ENCODE assay signal across 8 mouse cellular contexts in the genomic region with DNA sequence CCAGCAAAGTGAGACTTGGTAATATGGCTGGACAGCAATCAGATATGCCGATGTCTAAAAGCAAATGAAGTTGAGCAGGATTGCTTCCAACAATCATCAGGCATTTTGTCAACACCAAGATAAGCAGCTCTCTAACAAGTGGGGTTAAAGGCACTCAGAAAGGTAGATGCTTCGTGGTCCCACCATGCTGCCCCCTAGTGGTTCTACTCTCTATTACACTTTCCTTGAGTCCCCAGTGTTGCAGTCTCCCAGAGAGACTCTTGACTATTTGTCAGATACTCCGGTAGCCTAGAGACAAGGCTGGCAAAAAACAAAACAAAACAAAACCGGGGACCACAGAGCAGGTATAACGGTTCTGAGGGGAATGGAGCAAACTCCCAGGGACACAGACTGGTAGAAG. TPM values are rescaled to one million over a fixed set of nuclear protein-coding genes. Genes with fewer than 3 reads are reported as not detected.
A peak's percentile ranks its signal among the peaks of the same experiment; 100 is the strongest.
DNase-seq lines count a peak whose midpoint lies in the region; ATAC-seq and TF ChIP-seq lines count a peak whose summit lies in the region.

No protein-coding gene starts in this region.

- H3K36me3 ChIP-seq in heart, postnatal 0 days (replicated peaks; ENCODE audit: control insufficient read depth, insufficient read depth, low read length): no peaks in the 10 kb centered on the region
- no peaks in the 10 kb centered on the region for H3K36me3 ChIP-seq in heart, embryonic 11.5 days (ENCODE audit: control insufficient read depth, insufficient read depth, low read length)
- H3K36me3 ChIP-seq in CH12.LX (replicated peaks in 1 of 2; ENCODE audit: control insufficient read depth in 1 of 2, insufficient read depth in 1 of 2, low read length in 1 of 2): no peaks in the 10 kb centered on the region
- H3K36me3 ChIP-seq in liver, embryonic 14.5 days (replicated peaks; ENCODE audit: control insufficient read depth, insufficient read depth, low read depth): no peaks in the 10 kb centered on the region
- no peaks in the 10 kb centered on the region for H3K36me3 ChIP-seq in midbrain, embryonic 15.5 days (replicated peaks)
- no peaks in the 10 kb centered on the region for H3K36me3 ChIP-seq in intestine, embryonic 16.5 days (ENCODE audit: control insufficient read depth, insufficient read depth, low read length)

- H3K27me3 ChIP-seq in heart, postnatal 0 days (ENCODE audit: control insufficient read depth, insufficient read depth, low read length): no peaks in the 10 kb centered on the region
- H3K27me3 ChIP-seq in heart, embryonic 11.5 days (ENCODE audit: control insufficient read depth, insufficient read depth, low read length): no peaks in the 10 kb centered on the region
- no peaks in the 10 kb centered on the region for H3K27me3 ChIP-seq in CH12.LX (replicated peaks)
- no peaks in the 10 kb centered on the region for H3K27me3 ChIP-seq in liver, embryonic 14.5 days (ENCODE audit: control insufficient read depth, insufficient read depth, low read length)
- no peaks in the 10 kb centered on the region for H3K27me3 ChIP-seq in midbrain, embryonic 15.5 days (replicated peaks)
- H3K27me3 ChIP-seq in intestine, embryonic 16.5 days (replicated peaks; ENCODE audit: control insufficient read depth, insufficient read depth, low read length): no peaks in the 10 kb centered on the region

- peak; percentile 50 for TF ChIP-seq RAD21 in CH12.LX (IDR thresholded peaks at IDR 0.05; ENCODE audit: low read depth, low read length)

- H3K9me3 ChIP-seq in heart, postnatal 0 days (replicated peaks; ENCODE audit: control insufficient read depth, low read length): no peaks in the 10 kb centered on the region
- no peaks in the 10 kb centered on the region for H3K9me3 ChIP-seq in heart, embryonic 11.5 days (replicated peaks; ENCODE audit: control insufficient read depth, low read length)
- no peaks in the 10 kb centered on the region for H3K9me3 ChIP-seq in CH12.LX (replicated peaks; ENCODE audit: low read length)
- H3K9me3 ChIP-seq in liver, embryonic 14.5 days (ENCODE audit: control insufficient read depth, low read length): no peaks in the 10 kb centered on the region
- no peaks in the 10 kb centered on the region for H3K9me3 ChIP-seq in midbrain, embryonic 15.5 days
- H3K9me3 ChIP-seq in intestine, embryonic 16.5 days (ENCODE audit: control insufficient read depth, low read length): no peaks in the 10 kb centered on the region

- peak; percentile 37 for TF ChIP-seq CTCF in heart, postnatal 0 days (IDR thresholded peaks at IDR 0.05; ENCODE audit: low read depth)
- TF ChIP-seq CTCF in CH12.LX (conservative IDR thresholded peaks at IDR 0.05 in 1 of 2, IDR thresholded peaks at IDR 0.05 in 1 of 2; ENCODE audit: low read depth in 2 of 2, low read length in 2 of 2): peak; percentile 53 to 74
- TF ChIP-seq CTCF in liver, embryonic 14.5 days (IDR thresholded peaks at IDR 0.05; ENCODE audit: low read depth): peak; percentile 70

- H3K4me3 ChIP-seq in heart, postnatal 0 days (ENCODE audit: low read depth, low read length): no peak overlapping the region
- no peak overlapping the region for H3K4me3 ChIP-seq in heart, embryonic 11.5 days (ENCODE audit: low read depth, low read length)
- no peak overlapping the region for H3K4me3 ChIP-seq in CH12.LX (replicated peaks in 1 of 3; ENCODE audit: low read depth in 2 of 3, low read length in 2 of 3, poor library complexity in 1 of 3)
- H3K4me3 ChIP-seq in liver, embryonic 14.5 days (ENCODE audit: insufficient read depth in 1 of 2, low read depth in 2 of 2, low read length in 2 of 2): no peak overlapping the region
- H3K4me3 ChIP-seq in midbrain, embryonic 15.5 days: no peak overlapping the region
- no peak overlapping the region for H3K4me3 ChIP-seq in intestine, embryonic 16.5 days (ENCODE audit: low read length)

- DNase-seq in heart, postnatal 0 days (ENCODE audit: low spot score): no peak
- peak; percentile 72 for DNase-seq in CH12.LX (ENCODE audit: extremely low read depth)
- peak; percentile 16 to 39 for DNase-seq in cerebellum, adult 18-20 months
- DNase-seq in liver, embryonic 14.5 days (ENCODE audit: low read depth in 3 of 3, low spot score in 3 of 3): peak in 1 of 3 experiments; percentile 31
- peak; percentile 7 to 26 for DNase-seq in thymus, postnatal 36 days

- H3K79me2 ChIP-seq in CH12.LX (replicated peaks; ENCODE audit: control insufficient read depth, extremely low read depth, insufficient read depth, poor library complexity, severe bottlenecking): no peaks in the 10 kb centered on the region

- WGBS in heart, postnatal 0 days: 38% methylated on average over 5 of the region's 5 CpGs
- 56% methylated on average over 5 of the region's 5 CpGs for WGBS in heart, embryonic 11.5 days (ENCODE audit: insufficient replicate concordance)
- WGBS in liver, embryonic 14.5 days (ENCODE audit: insufficient replicate concordance): 38% methylated on average over 5 of the region's 5 CpGs
- 58% methylated on average over 5 of the region's 5 CpGs for WGBS in midbrain, embryonic 15.5 days
- WGBS in intestine, embryonic 16.5 days: 64% methylated on average over 5 of the region's 5 CpGs

- no peak overlapping the region for H3K9ac ChIP-seq in heart, postnatal 0 days (replicated peaks; ENCODE audit: low read depth, low read length)
- H3K9ac ChIP-seq in heart, embryonic 11.5 days (ENCODE audit: low read depth, low read length): no peak overlapping the region
- no peak overlapping the region for H3K9ac ChIP-seq in CH12.LX (ENCODE audit: insufficient read depth, low read depth)
- no peak overlapping the region for H3K9ac ChIP-seq in liver, embryonic 14.5 days (replicated peaks)
- H3K9ac ChIP-seq in midbrain, embryonic 15.5 days: no peak overlapping the region
- no peak overlapping the region for H3K9ac ChIP-seq in intestine, embryonic 16.5 days (ENCODE audit: low read depth, low read length)

- no peak overlapping the region for H3K27ac ChIP-seq in heart, postnatal 0 days (ENCODE audit: low read depth)
- no peak overlapping the region for H3K27ac ChIP-seq in heart, embryonic 11.5 days (ENCODE audit: low read depth, low read length)
- no peak overlapping the region for H3K27ac ChIP-seq in CH12.LX (ENCODE audit: insufficient read depth, low read depth)
- no peak overlapping the region for H3K27ac ChIP-seq in liver, embryonic 14.5 days
- no peak overlapping the region for H3K27ac ChIP-seq in midbrain, embryonic 15.5 days
- H3K27ac ChIP-seq in intestine, embryonic 16.5 days (ENCODE audit: low read length): no peak overlapping the region

- dilution Hi-C loops in CH12.LX (cut with MboI; ENCODE audit: extremely low pct_ligation_motif_present, extremely low pct_unique_long_range_greater_than_20kb, low sequenced_read_pairs): no loop called here

- no peak overlapping the region for H3K4me2 ChIP-seq in heart, postnatal 0 days (ENCODE audit: low read depth, low read length)
- H3K4me2 ChIP-seq in heart, embryonic 11.5 days: no peak overlapping the region
- peak overlapping the region; percentile 22; the same call in 1 of the 2 replicates for H3K4me2 ChIP-seq in CH12.LX (ENCODE audit: insufficient read depth, low read depth, poor library complexity, severe bottlenecking)
- H3K4me2 ChIP-seq in liver, embryonic 14.5 days (ENCODE audit: low read depth): no peak overlapping the region
- H3K4me2 ChIP-seq in midbrain, embryonic 15.5 days: no peak overlapping the region
- H3K4me2 ChIP-seq in intestine, embryonic 16.5 days (ENCODE audit: low read depth, low read length): no peak overlapping the region

- no peak for TF ChIP-seq EP300 in heart, postnatal 0 days (IDR thresholded peaks at IDR 0.05; ENCODE audit: low read depth)
- no peak for TF ChIP-seq EP300 in CH12.LX (IDR thresholded peaks at IDR 0.05; ENCODE audit: low read length)
- TF ChIP-seq EP300 in liver, embryonic 14.5 days (IDR thresholded peaks at IDR 0.05; ENCODE audit: low read depth): no peak

- ATAC-seq in heart, postnatal 0 days (ENCODE audit: insufficient read depth, low read depth): no peak
- ATAC-seq in heart, embryonic 11.5 days (replicated peaks; ENCODE audit: insufficient number of reproducible peaks, low FRiP score, low TSS enrichment): no peak
- ATAC-seq in liver, embryonic 14.5 days (ENCODE audit: insufficient read depth): no peak
- ATAC-seq in midbrain, embryonic 15.5 days (replicated peaks): no peak
- ATAC-seq in intestine, embryonic 16.5 days: no peak

- H3K4me1 ChIP-seq in heart, postnatal 0 days (ENCODE audit: control insufficient read depth, insufficient read depth): no peaks in the 10 kb centered on the region
- H3K4me1 ChIP-seq in heart, embryonic 11.5 days (ENCODE audit: control insufficient read depth, insufficient read depth, low read length): no peaks in the 10 kb centered on the region
- H3K4me1 ChIP-seq in CH12.LX (ENCODE audit: control insufficient read depth in 1 of 2, insufficient read depth in 2 of 2): no peaks in the 10 kb centered on the region
- H3K4me1 ChIP-seq in liver, embryonic 14.5 days (replicated peaks; ENCODE audit: control insufficient read depth in 2 of 2, insufficient read depth in 2 of 2, low read length in 1 of 2): peaks cover 0 to 2% of the 10 kb centered on the region in 2 experiments; a peak in 2 of 4 replicates
- no peaks in the 10 kb centered on the region for H3K4me1 ChIP-seq in midbrain, embryonic 15.5 days
- no peaks in the 10 kb centered on the region for H3K4me1 ChIP-seq in intestine, embryonic 16.5 days (ENCODE audit: control insufficient read depth, insufficient read depth, low read length)

- no peak for TF ChIP-seq POLR2A in CH12.LX (IDR thresholded peaks at IDR 0.05; ENCODE audit: low read depth, low read length)

- in situ Hi-C loops in CH12.LX (cut with MboI; ENCODE audit: low pct_ligation_motif_present, low pct_unique_long_range_greater_than_20kb, low sequenced_read_pairs): no loop called here

RNA-seq across cellular contexts. Expression of a gene that starts 21.3 kb away (rescaled TPM):
- total RNA-seq in heart, postnatal 0 days (2014; rRNA removed; ENCODE audit: low replicate concordance): 14.8 and 17.4 TPM in 2 replicates
- polyA plus RNA-seq in heart, postnatal 0 days (2015; fragmentation: Nextera tagmentation; extraction: Ambion mirVana): 12.6 and 13.2 TPM in 2 replicates
- 24.3 and 26.1 TPM in 2 replicates for polyA plus RNA-seq in heart, embryonic 11.5 days (2014; fragmentation: Nextera tagmentation; extraction: Ambion mirVana)
- total RNA-seq in CH12.LX (2012; rRNA removed) (27.9 and 32.5 TPM in 2 replicates), CH12.LX (2014; rRNA removed) (50.6 and 57.9 TPM in 2 replicates)
- polyA plus RNA-seq in CH12.LX (2012; ENCODE audit: insufficient read length, low read depth): 71.4 and 73.5 TPM in 2 replicates
- polyA plus RNA-seq in liver, embryonic 14.5 days (2012; rRNA removed): 8.6 and 11.7 TPM in 2 replicates
- 9.0 and 9.1 TPM in 2 replicates for polyA plus RNA-seq in liver, embryonic 14.5 days (2014; fragmentation: Nextera tagmentation; extraction: Ambion mirVana)
- 29.8 and 33.3 TPM in 2 replicates for polyA plus RNA-seq in midbrain, embryonic 15.5 days (2015; fragmentation: Nextera tagmentation; extraction: Ambion mirVana)
- 18.3 and 18.5 TPM in 2 replicates for polyA plus RNA-seq in intestine, embryonic 16.5 days (2015; fragmentation: Nextera tagmentation; extraction: Ambion mirVana)

RNA-seq across cellular contexts. Expression of a gene that starts 60.0 kb away (rescaled TPM):
- total RNA-seq in heart, postnatal 0 days (2014; rRNA removed; ENCODE audit: low replicate concordance): 66.0 and 67.7 TPM in 2 replicates
- 39.2 and 39.8 TPM in 2 replicates for polyA plus RNA-seq in heart, postnatal 0 days (2015; fragmentation: Nextera tagmentation; extraction: Ambion mirVana)
- 57.8 and 64.7 TPM in 2 replicates for polyA plus RNA-seq in heart, embryonic 11.5 days (2014; fragmentation: Nextera tagmentation; extraction: Ambion mirVana)
- total RNA-seq in CH12.LX (2012; rRNA removed): 12.6 and 14.1 TPM in 2 replicates
- total RNA-seq in CH12.LX (2014; rRNA removed): 49.4 and 49.6 TPM in 2 replicates
- polyA plus RNA-seq in CH12.LX (2012; ENCODE audit: insufficient read length, low read depth): 18.0 and 19.0 TPM in 2 replicates
- polyA plus RNA-seq in liver, embryonic 14.5 days (2012; rRNA removed): 12.4 and 12.9 TPM in 2 replicates
- polyA plus RNA-seq in liver, embryonic 14.5 days (2014; fragmentation: Nextera tagmentation; extraction: Ambion mirVana): 19.1 and 22.2 TPM in 2 replicates
- polyA plus RNA-seq in midbrain, embryonic 15.5 days (2015; fragmentation: Nextera tagmentation; extraction: Ambion mirVana): 104 and 110 TPM in 2 replicates
- 97.9 and 110 TPM in 2 replicates for polyA plus RNA-seq in intestine, embryonic 16.5 days (2015; fragmentation: Nextera tagmentation; extraction: Ambion mirVana)
